Mouse (Mus musculus) heart, postnatal 0 days (tissue): ENCODE measurements around the gene Fam168a. TPM values are rescaled to one million over a fixed set of nuclear protein-coding genes. Genes with fewer than 3 reads are reported as not detected.
"Not testable (repeated sequence)": the region's sequence is repeated elsewhere in the genome, so short reads cannot be mapped to it uniquely, and the experiment has no call there.

ENCODE experiments used
- ATAC-seq: fragments of 200-750 bp; cut with Nextera tagmentation; 2 replicates; pipeline ENCODE4 v1.8.0; 2017; ENCODE audit warnings: low read depth, moderate number of reproducible peaks, moderate library complexity; ENCODE audit not compliant: insufficient read depth
- DNase-seq: peaks from one replicate; pipeline ENCODE4 v3.0.0-alpha.2; 2016; ENCODE audit warnings: low spot score
- H3K27ac ChIP-seq: fragments of 300-500 bp; sonication (generic); 2 replicates; pipeline ENCODE4 v1.5.1; 2014; ENCODE audit warnings: low read depth, mild to moderate bottlenecking
- H3K27me3 ChIP-seq: fragments of 300-500 bp; sonication (generic); 2 replicates; pipeline ENCODE4 v1.6.1; 2014; ENCODE audit warnings: low read length, mixed read lengths; ENCODE audit not compliant: control insufficient read depth, insufficient read depth
- H3K36me3 ChIP-seq: fragments of 300-500 bp; sonication (generic); replicated peaks from 2 replicates; pipeline ENCODE4 v1.6.1; 2014; ENCODE audit warnings: low read length, mixed read lengths; ENCODE audit not compliant: control insufficient read depth, insufficient read depth
- H3K4me1 ChIP-seq: fragments of 300-500 bp; sonication (generic); 2 replicates; pipeline ENCODE4 v1.6.1; 2014; ENCODE audit warnings: antibody characterized with exemption; ENCODE audit not compliant: control insufficient read depth, insufficient read depth
- H3K4me2 ChIP-seq: fragments of 300-500 bp; sonication (generic); 2 replicates; pipeline ENCODE4 v1.6.1; 2014; ENCODE audit warnings: low read depth, mild to moderate bottlenecking, low read length, moderate library complexity
- H3K4me3 ChIP-seq: fragments of 300-500 bp; sonication (generic); 2 replicates; pipeline ENCODE4 v1.5.1; 2014; ENCODE audit warnings: low read depth, low read length
- H3K9ac ChIP-seq: fragments of 300-500 bp; sonication (generic); replicated peaks from 2 replicates; pipeline ENCODE4 v1.6.1; 2014; ENCODE audit warnings: low read depth, low read length, mixed read lengths
- H3K9me3 ChIP-seq: fragments of 300-500 bp; sonication (generic); replicated peaks from 2 replicates; pipeline ENCODE4 v1.6.1; 2016; ENCODE audit warnings: low read length; ENCODE audit not compliant: control insufficient read depth
- CTCF ChIP-seq: IDR thresholded peaks from 2 replicates; pipeline ENCODE4 v1.5.1; 2016; ENCODE audit warnings: antibody characterized with exemption, control low read depth, low read depth
- EP300 ChIP-seq: IDR thresholded peaks from 2 replicates; pipeline ENCODE4 v1.6.1; 2016; ENCODE audit warnings: antibody characterized with exemption, low read depth
- WGBS: fragments of 180-500 bp; shearing (Covaris S2); extraction: QIAGEN DNeasy Blood & Tissue Kit; methylation state at CpG from one replicate; pipeline ENCODE4 v1.1.7; 2014; 5-methylcytosine and 5-hydroxymethylcytosine counted together
- polyA plus RNA-seq: library from polyadenylated mRNA; unstranded; fragments of >200 nt; fragmentation: Nextera tagmentation; extraction: Ambion mirVana; gene quantifications from 2 replicates; pipeline ENCODE4 v1.2.1, GENCODE M21; 2015
- total RNA-seq: library from RNA; depleted of rRNA; stranded (reverse); fragments of >200 nt; gene quantifications from 2 replicates; pipeline ENCODE4 v1.2.3, GENCODE M21; 2014; ENCODE audit warnings: low replicate concordance

Fam168a gene
- total and polyA plus RNA-seq, 2 experiments from 2014 or later, result 20.0 to 29.0 TPM

- no peak for ATAC-seq
- 63% methylated on average over 2 of the region's 2 CpGs for WGBS
These were observed 137.4 kb downstream of the Fam168a start for GRCm38 (mm10) chr7:100843866-100844265.

GRCm38 (mm10) chr7:100844385-100845025 is 138.1 kb downstream of the Fam168a start:
- peaks cover 21% of the 10 kb centered on the region for H3K4me1 ChIP-seq
- H3K27ac ChIP-seq, result peak overlapping the region; percentile 70; the same call in 1 of the 2 replicates
- H3K4me3 ChIP-seq, result no peak overlapping the region
- no peak overlapping the region for H3K4me2 ChIP-seq
- 15% methylated on average over 2 of the region's 2 CpGs for WGBS
- no peaks in the 10 kb centered on the region for H3K36me3 ChIP-seq
- TF ChIP-seq EP300 (no peak), CTCF (no peak)
- H3K9ac ChIP-seq, result no peak overlapping the region
- peak; percentile 15; the same call in 1 of the 2 replicates for ATAC-seq
- DNase-seq, result peak; percentile 30
- no peaks in the 10 kb centered on the region for H3K27me3 ChIP-seq
- no peaks in the 10 kb centered on the region for H3K9me3 ChIP-seq

More at GRCm38 (mm10) chr7:100843866-100844265, 137.4 kb downstream of the Fam168a start:
- H3K9ac ChIP-seq, result no peak overlapping the region
- H3K9me3 ChIP-seq, result no peaks in the 10 kb centered on the region
- DNase-seq, result no peak
- no peak overlapping the region for H3K4me2 ChIP-seq
- H3K4me1 ChIP-seq, result peaks cover 26% of the 10 kb centered on the region
- H3K27me3 ChIP-seq, result no peaks in the 10 kb centered on the region
- TF ChIP-seq EP300, result no peak
- no peak for TF ChIP-seq CTCF
- H3K36me3 ChIP-seq, result no peaks in the 10 kb centered on the region
- no peak overlapping the region for H3K4me3 ChIP-seq
- H3K27ac ChIP-seq, result no peak overlapping the region

GRCm38 (mm10) chr7:100845026-100845400 is 138.6 kb downstream of the Fam168a start:
- H3K4me1 ChIP-seq, result peaks cover 16% of the 10 kb centered on the region
- TF ChIP-seq EP300 (no peak), CTCF (no peak)
- no peak; the same call in 1 of the 2 replicates for ATAC-seq
- H3K27me3 ChIP-seq, result no peaks in the 10 kb centered on the region
- DNase-seq, result peak; percentile 2
- no peak overlapping the region for H3K4me2 ChIP-seq
- H3K4me3 ChIP-seq, result no peak overlapping the region
- peak overlapping the region; percentile 70 for H3K27ac ChIP-seq
- no peaks in the 10 kb centered on the region for H3K36me3 ChIP-seq
- H3K9me3 ChIP-seq, result no peaks in the 10 kb centered on the region
- H3K9ac ChIP-seq, result no peak overlapping the region

DNA sequence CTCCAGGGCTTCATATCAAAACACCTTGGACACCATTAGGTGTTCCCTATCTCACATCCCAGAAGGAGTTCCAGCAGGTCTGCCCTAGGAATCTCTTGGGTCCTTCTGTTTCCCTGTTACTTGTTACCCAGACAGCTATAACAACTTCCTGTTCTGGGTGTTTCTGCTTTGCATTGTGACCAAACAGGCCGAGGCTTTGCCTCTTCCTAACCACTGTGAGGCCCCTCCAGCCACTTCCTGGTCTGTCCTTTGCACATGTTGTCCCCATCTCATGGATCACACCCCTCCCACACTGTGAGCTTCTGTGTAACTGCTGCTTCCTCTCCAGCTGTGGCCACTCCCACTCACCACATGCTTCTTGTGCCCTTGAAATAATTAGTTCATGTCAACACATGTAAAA is 139.0 kb downstream of the Fam168a start:
- WGBS, result 23% methylated on average over 1 of the region's 1 CpGs
- ATAC-seq, result peak; percentile 87

DNA sequence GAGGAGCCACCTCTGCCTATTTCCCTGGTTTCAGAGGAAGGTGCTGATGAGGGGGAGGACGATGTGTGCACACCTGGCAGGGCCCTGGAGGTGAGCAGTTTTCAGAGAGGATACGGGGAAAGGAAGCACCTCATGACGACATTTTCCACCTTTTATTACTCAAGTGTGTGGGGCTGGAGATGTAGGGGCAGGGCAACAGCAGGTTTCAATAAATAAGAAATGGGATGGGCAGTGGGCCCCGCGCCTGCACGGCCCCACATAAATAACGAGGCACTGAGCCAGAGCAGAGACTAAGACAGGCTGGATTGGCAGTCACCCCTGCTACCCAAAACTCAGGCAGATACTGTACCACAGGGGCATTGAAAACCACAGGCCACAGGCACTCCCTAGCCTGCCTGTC is 139.6 kb downstream of the Fam168a start:
- not testable (repeated sequence) for H3K4me3 ChIP-seq, H3K27me3 ChIP-seq, H3K9me3 ChIP-seq, H3K9ac ChIP-seq, ATAC-seq, H3K4me2 ChIP-seq, H3K36me3 ChIP-seq, DNase-seq
- H3K27ac ChIP-seq, result peak overlapping the region; percentile 41; the same call in 1 of the 2 replicates
- H3K4me1 ChIP-seq, result peaks cover 15% of the 10 kb centered on the region
- 66% methylated on average over 7 of the region's 7 CpGs for WGBS

More for the DNA sequence above, 139.0 kb downstream of the Fam168a start:
- peak; percentile 91 for DNase-seq
- Histone ChIP-seq H3K27me3 (no peaks in the 10 kb centered on the region), H3K36me3 (no peaks in the 10 kb centered on the region), H3K9me3 (no peaks in the 10 kb centered on the region), H3K4me1 (peaks cover 15% of the 10 kb centered on the region), H3K4me3 (no peak overlapping the region), H3K9ac (no peak overlapping the region), H3K27ac (peak overlapping the region; percentile 70), H3K4me2 (no peak overlapping the region)
- TF ChIP-seq EP300, result peak; percentile 78; the same call in 1 of the 2 replicates
- TF ChIP-seq CTCF, result no peak

- Histone ChIP-seq H3K4me1 (peaks cover 24% of the 10 kb centered on the region), H3K9ac (no peak overlapping the region), H3K4me3 (no peak overlapping the region), H3K4me2 (no peak overlapping the region), H3K9me3 (no peaks in the 10 kb centered on the region), H3K27me3 (no peaks in the 10 kb centered on the region), H3K27ac (no peak overlapping the region), H3K36me3 (no peaks in the 10 kb centered on the region)
- 96% methylated on average over 6 of the region's 6 CpGs for whole genome bisulfite sequencing
- TF ChIP-seq CTCF, result no peak
- TF ChIP-seq EP300, result no peak
- DNase-seq (no peak), ATAC-seq (no peak)
These were observed 140.7 kb downstream of the Fam168a start for GRCm38 (mm10) chr7:100847131-100847530.
